Mouse (Mus musculus) kidney, postnatal 36 days (tissue): ENCODE data around the gene A630095N17Rik.

Source experiments
- DNase-seq, 2 experiments: peaks; one replicate each; pipeline ENCODE4 v3.0.0; 2021 to 2022; ENCODE audit warnings: mixed read lengths in 2 of 2

The A630095N17Rik gene

DNA sequence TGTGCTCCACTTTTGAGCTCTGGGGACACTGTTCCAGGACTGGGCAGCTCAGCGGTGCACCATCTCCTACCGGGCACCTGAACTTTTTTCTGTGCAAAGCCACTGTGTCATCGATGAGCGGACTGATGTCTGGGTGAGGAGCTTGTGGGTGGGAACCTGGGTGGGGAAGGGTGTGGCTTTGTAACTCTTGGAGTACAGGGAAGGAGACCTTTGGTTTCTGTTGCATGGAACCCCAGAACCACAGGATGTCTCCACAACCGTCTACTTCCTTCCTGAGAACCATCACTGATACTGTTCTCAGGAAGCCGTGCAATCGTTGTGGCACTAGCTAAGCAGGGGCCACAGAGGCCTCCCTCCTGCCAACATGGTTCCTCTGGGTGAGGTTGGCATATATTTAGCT lies 18.8 kb downstream of the A630095N17Rik start:
- no peak for DNase-seq

GRCm38 (mm10) chr1:75212542-75212941 lies 19.4 kb downstream of the A630095N17Rik start:
- DNase-seq, result peak in 1 of 2 experiments; percentile 43

DNA sequence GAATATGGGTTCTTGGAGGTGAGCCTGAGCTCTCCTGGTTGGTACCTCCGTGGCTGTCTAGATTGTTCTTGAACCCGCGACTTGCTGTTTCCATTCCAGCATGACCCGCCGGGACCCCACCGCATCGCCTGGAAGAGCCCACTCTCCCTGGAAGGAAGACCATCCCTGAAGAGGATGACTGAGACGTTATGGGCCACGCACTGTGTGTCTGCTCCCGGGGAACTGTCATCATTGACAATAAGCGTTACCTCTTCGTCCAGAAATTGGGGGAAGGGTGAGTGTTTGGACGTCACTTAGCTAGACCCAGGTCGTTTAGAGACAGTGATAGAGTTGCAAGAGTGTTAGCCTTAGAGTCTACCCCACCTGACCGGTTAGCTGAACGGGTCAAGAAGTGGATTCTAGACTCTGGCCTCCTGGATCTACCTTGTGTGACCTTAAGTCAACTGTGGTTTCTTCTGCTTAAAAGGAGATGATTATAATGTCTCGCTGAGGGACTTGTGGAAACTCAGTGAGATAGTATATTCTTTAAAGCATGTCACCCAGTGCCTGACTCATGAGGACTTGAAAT lies 20.7 kb downstream of the A630095N17Rik start:
- peak in 1 of 2 experiments; percentile 34 for DNase-seq

- peak; percentile 98 for DNase-seq
Observed at GRCm38 (mm10) chr1:75210136-75211087, 21.5 kb downstream of the A630095N17Rik start, which contains the start of the genes Glb1l and Stk16. Glb1l (minus strand) TSS chr1:75210813. Stk16 (plus strand) TSS chr1:75210838.

- peak; percentile 87 to 92 for DNase-seq
Observed at GRCm38 (mm10) chr1:75208967-75209678, 22.8 kb downstream of the A630095N17Rik start.

GRCm38 (mm10) chr1:75201236-75201635 lies 30.7 kb downstream of the A630095N17Rik start:
- peak; percentile 43 to 77 for DNase-seq

- peak; percentile 73 to 75 for DNase-seq
Observed at GRCm38 (mm10) chr1:75192452-75192851, 39.5 kb downstream of the A630095N17Rik start.

DNA sequence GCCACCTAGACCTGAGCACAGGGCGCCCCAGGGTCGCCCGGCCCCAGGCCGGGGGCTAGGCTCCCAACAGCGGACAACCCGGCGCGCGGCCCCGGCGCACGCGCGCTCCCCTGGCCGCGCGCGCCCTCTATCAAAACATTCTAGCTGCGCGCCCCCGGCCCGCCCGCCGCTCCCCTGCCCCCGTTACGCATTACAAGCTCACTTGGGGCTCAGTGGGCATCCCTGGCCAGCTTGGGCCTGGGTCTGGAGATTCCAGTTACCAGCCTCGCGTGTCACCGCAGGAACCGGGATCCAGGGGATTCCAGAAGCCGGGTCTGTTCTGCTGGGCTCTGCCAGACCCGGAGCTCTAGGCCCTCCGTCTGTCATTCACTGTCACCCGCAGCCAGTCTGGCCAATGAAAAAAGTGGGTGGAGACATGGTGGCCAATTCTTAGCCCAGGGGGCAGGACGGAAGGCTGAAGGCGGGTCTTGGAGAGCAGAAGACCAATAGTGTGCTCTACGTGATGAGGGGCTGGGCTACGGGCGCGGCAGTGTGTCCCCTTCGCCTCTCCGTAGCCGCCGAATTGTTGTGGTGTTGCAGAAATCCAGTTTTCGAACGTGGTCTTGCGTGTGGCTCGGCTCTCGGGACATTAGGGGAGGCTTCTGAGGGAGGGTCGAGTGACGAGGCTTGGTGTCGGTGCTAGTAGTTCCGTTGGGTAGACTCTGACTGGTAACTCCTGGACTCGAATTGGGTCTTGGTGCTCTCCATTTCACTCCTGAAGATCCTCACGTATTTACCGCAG lies 40.1 kb downstream of the A630095N17Rik start, which contains the start of the genes Ankzf1 and Atg9a:
Gene Ankzf1 (plus strand): TSS at position 530 of the 781 bp plus-strand sequence.
Gene Atg9a (minus strand): TSS at position 575 of the 781 bp plus-strand sequence.
- peak; percentile 94 to 99 for DNase-seq

GRCm38 (mm10) chr1:75191258-75191621 lies 40.7 kb downstream of the A630095N17Rik start:
- no peak for DNase-seq

DNA sequence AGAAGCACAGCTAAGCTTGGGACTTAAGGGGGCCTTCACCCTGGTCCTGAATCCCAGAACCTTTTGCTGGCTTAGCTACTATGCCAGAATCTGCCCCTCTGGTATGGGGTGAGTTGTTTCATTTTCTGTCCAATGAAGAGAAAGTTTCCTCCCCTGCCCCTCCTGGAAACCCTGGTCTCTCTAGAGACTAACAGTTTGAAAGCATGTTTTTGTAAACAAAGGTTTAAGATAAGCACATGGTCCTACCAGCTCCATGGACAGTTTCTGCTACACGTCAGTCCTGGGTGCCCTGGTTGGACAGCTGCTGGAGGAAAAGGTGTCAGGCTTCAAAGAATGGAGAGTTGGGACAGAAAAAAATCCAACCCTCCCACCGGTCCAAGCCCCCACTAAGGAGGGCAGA lies 41.3 kb downstream of the A630095N17Rik start:
- DNase-seq, result no peak

DNA sequence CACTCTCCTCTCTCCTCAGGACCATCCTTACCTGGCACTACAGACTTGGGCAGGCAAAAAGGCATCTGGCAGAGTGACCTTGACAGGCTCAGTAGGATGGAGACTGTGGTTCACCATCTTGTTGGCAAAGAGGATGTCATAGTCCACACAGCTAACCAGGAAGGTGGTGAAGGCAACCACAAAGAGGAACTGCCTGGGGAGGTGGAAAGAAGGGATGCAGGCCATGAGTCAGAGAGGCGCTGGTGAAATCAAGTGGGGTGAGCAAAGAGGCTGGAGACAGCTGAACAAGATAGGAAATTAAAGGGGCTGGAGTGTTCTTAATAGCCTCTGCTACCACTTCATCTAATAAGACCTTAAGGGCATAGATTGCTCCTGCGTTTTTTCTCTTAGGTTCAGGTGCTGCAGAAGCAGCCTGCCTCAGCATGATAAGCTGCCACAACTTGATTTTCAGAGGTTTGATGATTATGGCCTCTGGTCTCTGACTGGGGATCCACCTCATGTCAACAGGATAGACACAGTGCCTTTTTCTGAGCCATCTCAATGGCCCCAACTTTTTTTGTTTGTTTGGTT lies 43.9 kb downstream of the A630095N17Rik start:
- no peak for DNase-seq

DNA sequence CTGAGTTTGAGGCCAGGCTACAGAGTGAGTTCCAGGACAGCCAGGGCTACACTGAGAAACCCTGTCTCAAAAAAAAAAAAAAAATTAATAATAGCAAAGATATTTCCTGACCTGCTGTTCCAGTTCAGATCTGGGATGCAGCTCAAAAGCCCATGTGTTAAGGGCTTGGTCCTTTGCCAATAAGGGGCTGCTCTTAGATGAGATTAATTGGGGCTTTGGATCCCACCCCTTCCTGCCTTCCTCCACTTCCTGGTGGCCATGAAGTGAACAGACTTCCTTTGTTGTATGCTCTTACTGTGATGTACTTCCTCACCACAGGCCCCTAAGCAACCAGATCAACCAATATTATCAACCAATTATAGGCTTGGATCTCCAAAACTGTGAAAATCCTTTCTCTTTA lies 44.8 kb downstream of the A630095N17Rik start:
- no peak for DNase-seq

- DNase-seq, result no peak
Observed at GRCm38 (mm10) chr1:75185495-75185894, 46.4 kb downstream of the A630095N17Rik start.

DNA sequence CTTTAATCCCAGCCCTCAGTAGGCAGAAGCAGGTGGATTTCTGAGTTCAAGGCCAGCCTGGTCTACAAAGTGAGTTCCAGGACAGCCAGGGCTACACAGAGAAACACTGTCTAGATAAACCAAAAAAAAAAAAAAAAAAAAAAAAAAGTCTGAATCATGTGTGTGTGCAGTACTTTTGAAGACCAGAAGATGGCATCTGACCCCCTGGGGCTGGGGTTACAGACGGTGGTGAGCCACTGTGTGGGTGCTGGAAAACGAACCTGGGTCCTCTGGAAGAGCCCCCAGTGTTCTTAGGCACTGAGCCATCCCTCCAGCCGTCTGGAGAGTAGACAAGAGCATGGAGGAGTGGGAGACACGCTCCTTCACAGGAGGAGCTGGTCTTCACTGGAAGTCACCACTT lies 49.7 kb downstream of the A630095N17Rik start:
- no peak for DNase-seq

DNA sequence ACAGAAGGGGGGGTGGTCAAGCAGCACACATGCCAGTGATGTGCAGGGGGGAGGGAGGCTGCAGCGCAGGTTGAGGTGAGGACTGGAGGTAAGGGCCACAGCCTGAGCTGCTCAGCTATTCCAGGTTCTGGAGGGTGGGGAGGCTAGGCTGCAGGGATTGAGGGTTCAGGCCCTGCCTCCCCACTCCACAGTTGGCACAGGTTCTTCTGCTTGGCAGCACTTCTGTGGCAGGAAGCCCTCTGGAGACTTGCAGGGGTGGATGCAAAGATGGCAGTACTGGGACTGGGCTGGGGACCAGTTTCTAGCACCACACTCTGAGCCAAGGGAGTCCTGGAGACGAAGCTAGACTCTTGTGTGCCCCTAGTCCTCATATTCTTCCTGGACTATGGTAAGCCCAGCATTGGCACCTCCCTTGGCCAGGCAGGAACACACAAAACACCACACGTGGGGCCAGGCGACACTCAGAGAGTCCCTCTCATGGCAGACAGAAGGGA lies 50.5 kb downstream of the A630095N17Rik start:
- no peak for DNase-seq

DNA sequence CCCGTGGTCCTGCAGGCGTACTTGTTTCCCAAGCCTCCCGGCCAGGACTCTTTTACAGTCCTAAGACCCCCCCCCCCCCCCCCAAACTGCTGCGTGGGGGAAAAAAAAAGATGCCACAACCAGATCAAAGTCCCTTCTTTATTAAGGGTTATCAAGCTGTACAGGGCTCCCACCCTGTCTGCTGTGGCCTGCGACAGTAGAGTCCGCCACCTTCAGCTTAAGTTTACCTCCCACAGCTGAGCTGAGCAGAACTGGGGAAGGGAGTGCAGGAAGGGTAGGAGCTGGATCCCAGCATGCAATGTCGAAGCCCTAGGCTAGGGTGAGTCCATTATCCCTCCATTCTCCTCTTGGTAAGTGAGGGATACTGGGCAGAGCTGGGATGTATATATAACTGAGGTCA lies 51.2 kb downstream of the A630095N17Rik start:
- no peak for DNase-seq

- peak; percentile 95 for DNase-seq
Observed at GRCm38 (mm10) chr1:75180105-75180590, 51.8 kb downstream of the A630095N17Rik start, which contains the start of gene Abcb6. Abcb6 (minus strand) TSS chr1:75180392.

GRCm38 (mm10) chr1:75179334-75180104 lies 52.4 kb downstream of the A630095N17Rik start:
- DNase-seq, result peak; percentile 65 to 78
